Mouse (Mus musculus): Measurements from ENCODE around the gene Aldh3b1. TPM values are rescaled to one million over a fixed set of nuclear protein-coding genes. Genes with fewer than 3 reads are reported as not detected.

Aldh3b1 gene
- polyA plus RNA-seq, 2 experiments, result 1.8 to 2.6 TPM

GRCm38 (mm10) chr19:3899618-3900017, 30.0 kb downstream of the Aldh3b1 start:
- peaks cover 73% of the 10 kb centered on the region for H3K36me3 ChIP-seq (ENCODE audit: control insufficient read depth, insufficient read depth, low read length)
- H3K4me3 ChIP-seq (replicated peaks; ENCODE audit: low read length), result no peak overlapping the region
- H3K9me3 ChIP-seq (ENCODE audit: control insufficient read depth, low read length), result no peaks in the 10 kb centered on the region
- H3K27ac ChIP-seq (replicated peaks; ENCODE audit: low read depth, low read length), result no peak overlapping the region
- 94% methylated on average over 4 of the region's 4 CpGs for WGBS
- ATAC-seq (ENCODE audit: low FRiP score, low read depth), result no peak
- H3K4me2 ChIP-seq (replicated peaks; ENCODE audit: low read depth, low read length, severe bottlenecking), result no peak overlapping the region
- TF ChIP-seq POLR2A (IDR thresholded peaks at IDR 0.05; ENCODE audit: borderline replicate concordance, extremely low read depth, insufficient read depth, insufficient read length), result no peak
- DNase-seq (ENCODE audit: low spot score), result no peak
- no peaks in the 10 kb centered on the region for H3K27me3 ChIP-seq (ENCODE audit: control insufficient read depth, insufficient read depth, low read length)
- H3K9ac ChIP-seq (ENCODE audit: low read depth, low read length, severe bottlenecking), result no peak overlapping the region
- peaks cover 3% of the 10 kb centered on the region; the same call in 1 of the 2 replicates for H3K4me1 ChIP-seq (ENCODE audit: control insufficient read depth, insufficient read depth, low read length)

GRCm38 (mm10) chr19:3898952-3899351, 30.7 kb downstream of the Aldh3b1 start:
- no peaks in the 10 kb centered on the region for H3K27me3 ChIP-seq (ENCODE audit: control insufficient read depth, insufficient read depth, low read length)
- H3K4me2 ChIP-seq (replicated peaks; ENCODE audit: low read depth, low read length, severe bottlenecking), result no peak overlapping the region
- H3K4me3 ChIP-seq (replicated peaks; ENCODE audit: low read length), result no peak overlapping the region
- DNase-seq (ENCODE audit: low spot score) (no peak), ATAC-seq (ENCODE audit: low FRiP score, low read depth) (no peak)
- no peaks in the 10 kb centered on the region for H3K9me3 ChIP-seq (ENCODE audit: control insufficient read depth, low read length)
- TF ChIP-seq POLR2A (IDR thresholded peaks at IDR 0.05; ENCODE audit: borderline replicate concordance, extremely low read depth, insufficient read depth, insufficient read length), result no peak
- H3K36me3 ChIP-seq (ENCODE audit: control insufficient read depth, insufficient read depth, low read length), result peaks cover 79% of the 10 kb centered on the region
- WGBS, result 78% methylated on average over 7 of the region's 7 CpGs
- no peak overlapping the region for H3K9ac ChIP-seq (ENCODE audit: low read depth, low read length, severe bottlenecking)
- H3K27ac ChIP-seq (replicated peaks; ENCODE audit: low read depth, low read length), result no peak overlapping the region
- no peaks in the 10 kb centered on the region for H3K4me1 ChIP-seq (ENCODE audit: control insufficient read depth, insufficient read depth, low read length)

- no peaks in the 10 kb centered on the region for H3K27me3 ChIP-seq (ENCODE audit: control insufficient read depth, insufficient read depth, low read length)
- TF ChIP-seq POLR2A (IDR thresholded peaks at IDR 0.05; ENCODE audit: borderline replicate concordance, extremely low read depth, insufficient read depth, insufficient read length), result no peak
- DNase-seq (ENCODE audit: low spot score), result no peak
- no peak overlapping the region for H3K4me3 ChIP-seq (replicated peaks; ENCODE audit: low read length)
- ATAC-seq (ENCODE audit: low FRiP score, low read depth), result no peak
- no peak overlapping the region for H3K9ac ChIP-seq (ENCODE audit: low read depth, low read length, severe bottlenecking)
- WGBS, result 94% methylated on average over 5 of the region's 5 CpGs
- H3K27ac ChIP-seq (replicated peaks; ENCODE audit: low read depth, low read length), result no peak overlapping the region
- peaks cover 79% of the 10 kb centered on the region for H3K36me3 ChIP-seq (ENCODE audit: control insufficient read depth, insufficient read depth, low read length)
- no peaks in the 10 kb centered on the region for H3K9me3 ChIP-seq (ENCODE audit: control insufficient read depth, low read length)
- no peaks in the 10 kb centered on the region for H3K4me1 ChIP-seq (ENCODE audit: control insufficient read depth, insufficient read depth, low read length)
- no peak overlapping the region for H3K4me2 ChIP-seq (replicated peaks; ENCODE audit: low read depth, low read length, severe bottlenecking)
Measured at GRCm38 (mm10) chr19:3897557-3897956, 32.1 kb downstream of the Aldh3b1 start.

GRCm38 (mm10) chr19:3896208-3896607, 33.4 kb downstream of the Aldh3b1 start:
- H3K4me1 ChIP-seq (ENCODE audit: control insufficient read depth, insufficient read depth, low read length), result no peaks in the 10 kb centered on the region
- H3K36me3 ChIP-seq (ENCODE audit: control insufficient read depth, insufficient read depth, low read length), result peaks cover 80% of the 10 kb centered on the region
- no peak overlapping the region for H3K9ac ChIP-seq (ENCODE audit: low read depth, low read length, severe bottlenecking)
- H3K9me3 ChIP-seq (ENCODE audit: control insufficient read depth, low read length), result no peaks in the 10 kb centered on the region
- no peak overlapping the region for H3K27ac ChIP-seq (replicated peaks; ENCODE audit: low read depth, low read length)
- no peak overlapping the region for H3K4me3 ChIP-seq (replicated peaks; ENCODE audit: low read length)
- TF ChIP-seq POLR2A (IDR thresholded peaks at IDR 0.05; ENCODE audit: borderline replicate concordance, extremely low read depth, insufficient read depth, insufficient read length), result no peak
- no peak overlapping the region for H3K4me2 ChIP-seq (replicated peaks; ENCODE audit: low read depth, low read length, severe bottlenecking)
- no peaks in the 10 kb centered on the region for H3K27me3 ChIP-seq (ENCODE audit: control insufficient read depth, insufficient read depth, low read length)
- WGBS, result 91% methylated on average over 10 of the region's 10 CpGs
- no peak for DNase-seq (ENCODE audit: low spot score)
- ATAC-seq (ENCODE audit: low FRiP score, low read depth), result no peak

- Histone ChIP-seq H3K36me3 (ENCODE audit: control insufficient read depth, insufficient read depth, low read length) (peaks cover 90% of the 10 kb centered on the region), H3K4me2 (replicated peaks; ENCODE audit: low read depth, low read length, severe bottlenecking) (no peak overlapping the region), H3K27me3 (ENCODE audit: control insufficient read depth, insufficient read depth, low read length) (no peaks in the 10 kb centered on the region), H3K9me3 (ENCODE audit: control insufficient read depth, low read length) (no peaks in the 10 kb centered on the region), H3K27ac (replicated peaks; ENCODE audit: low read depth, low read length) (no peak overlapping the region), H3K4me3 (replicated peaks; ENCODE audit: low read length) (no peak overlapping the region), H3K9ac (ENCODE audit: low read depth, low read length, severe bottlenecking) (no peak overlapping the region), H3K4me1 (ENCODE audit: control insufficient read depth, insufficient read depth, low read length) (no peaks in the 10 kb centered on the region)
- TF ChIP-seq POLR2A (IDR thresholded peaks at IDR 0.05; ENCODE audit: borderline replicate concordance, extremely low read depth, insufficient read depth, insufficient read length), result no peak
- ATAC-seq (ENCODE audit: low FRiP score, low read depth) (no peak), DNase-seq (ENCODE audit: low spot score) (no peak)
- 36% methylated on average over 3 of the region's 3 CpGs for WGBS
Measured at GRCm38 (mm10) chr19:3895171-3895631, 34.4 kb downstream of the Aldh3b1 start.

- no peak for DNase-seq (ENCODE audit: low spot score)
- Histone ChIP-seq H3K27me3 (ENCODE audit: control insufficient read depth, insufficient read depth, low read length) (no peaks in the 10 kb centered on the region), H3K9me3 (ENCODE audit: control insufficient read depth, low read length) (no peaks in the 10 kb centered on the region), H3K4me3 (replicated peaks; ENCODE audit: low read length) (no peak overlapping the region), H3K36me3 (ENCODE audit: control insufficient read depth, insufficient read depth, low read length) (peaks cover 96% of the 10 kb centered on the region), H3K4me2 (replicated peaks; ENCODE audit: low read depth, low read length, severe bottlenecking) (no peak overlapping the region), H3K4me1 (ENCODE audit: control insufficient read depth, insufficient read depth, low read length) (no peaks in the 10 kb centered on the region), H3K27ac (replicated peaks; ENCODE audit: low read depth, low read length) (no peak overlapping the region), H3K9ac (ENCODE audit: low read depth, low read length, severe bottlenecking) (no peak overlapping the region)
- no peak for ATAC-seq (ENCODE audit: low FRiP score, low read depth)
- 84% methylated on average over 2 of the region's 2 CpGs for WGBS
- no peak for TF ChIP-seq POLR2A (IDR thresholded peaks at IDR 0.05; ENCODE audit: borderline replicate concordance, extremely low read depth, insufficient read depth, insufficient read length)
Measured at GRCm38 (mm10) chr19:3894294-3894693, 35.3 kb downstream of the Aldh3b1 start.

Data from limb, embryonic 14.5 days (tissue).